Mouse (Mus musculus) forebrain, embryonic 14.5 days (tissue): ENCODE results near the gene Zswim1. TPM values are rescaled to one million over a fixed set of nuclear protein-coding genes. Genes with fewer than 3 reads are reported as not detected.
A peak's percentile ranks its signal among the peaks of the same experiment; 100 is the strongest.
"Not testable (repeated sequence)": the region's sequence is repeated elsewhere in the genome, so short reads cannot be mapped to it uniquely, and the experiment has no call there.

ENCODE experiments used
- ATAC-seq: fragments of 200-750 bp; cut with Nextera tagmentation; 2 replicates; pipeline ENCODE4 v1.8.0; 2017; ENCODE audit warnings: mild to moderate bottlenecking, moderate library complexity
- DNase-seq: peaks from one replicate; pipeline ENCODE4 v3.0.0-alpha.2; 2015; ENCODE audit warnings: low spot score
- H3K27ac ChIP-seq: fragments of 300-500 bp; sonication (generic); 2 replicates; pipeline ENCODE4 v1.5.1; 2014; ENCODE audit warnings: low read depth, mild to moderate bottlenecking, control low read depth, low read length, moderate library complexity
- H3K27me3 ChIP-seq: fragments of 300-500 bp; sonication (generic); replicated peaks from 2 replicates; pipeline ENCODE4 v1.6.1; 2014; ENCODE audit warnings: low read length, control low read depth, mixed read lengths; ENCODE audit not compliant: control insufficient read depth, insufficient read depth
- H3K36me3 ChIP-seq: fragments of 300-500 bp; sonication (generic); 2 replicates; pipeline ENCODE4 v1.6.1; 2014; ENCODE audit warnings: low read length, control low read depth; ENCODE audit not compliant: control insufficient read depth, insufficient read depth
- H3K4me1 ChIP-seq: fragments of 300-500 bp; sonication (generic); 2 replicates; pipeline ENCODE4 v1.6.1; 2014; ENCODE audit warnings: antibody characterized with exemption, low read length, control low read depth; ENCODE audit not compliant: control insufficient read depth, insufficient read depth
- H3K4me2 ChIP-seq: fragments of 300-500 bp; sonication (generic); 2 replicates; pipeline ENCODE4 v1.6.1; 2014; ENCODE audit warnings: mild to moderate bottlenecking, control low read depth, low read length
- H3K4me3 ChIP-seq: fragments of 300-500 bp; sonication (generic); 2 replicates; pipeline ENCODE4 v1.5.1; 2014; ENCODE audit warnings: low read depth, low read length, control low read depth
- H3K9ac ChIP-seq: fragments of 300-500 bp; sonication (generic); 2 replicates; pipeline ENCODE4 v1.6.1; 2014; ENCODE audit warnings: mild to moderate bottlenecking, low read length, control low read depth, moderate library complexity
- H3K9me3 ChIP-seq: fragments of 300-500 bp; sonication (generic); replicated peaks from 2 replicates; pipeline ENCODE4 v1.6.1; 2016; ENCODE audit warnings: low read length, control low read depth, mixed read lengths; ENCODE audit not compliant: control insufficient read depth
- WGBS: fragments of 180-500 bp; shearing (Covaris S2); extraction: QIAGEN DNeasy Blood & Tissue Kit; methylation state at CpG from one replicate; pipeline ENCODE4 v1.1.7; 2014; 5-methylcytosine and 5-hydroxymethylcytosine counted together
- polyA plus RNA-seq: library from polyadenylated mRNA; unstranded; fragments of >200 nt; fragmentation: Nextera tagmentation; extraction: Ambion mirVana; gene quantifications from 2 replicates; pipeline ENCODE4 v1.2.1, GENCODE M21; 2014

Zswim1 gene
- polyA plus RNA-seq, 1 experiment from 2014 or later: 19.5 TPM

DNA sequence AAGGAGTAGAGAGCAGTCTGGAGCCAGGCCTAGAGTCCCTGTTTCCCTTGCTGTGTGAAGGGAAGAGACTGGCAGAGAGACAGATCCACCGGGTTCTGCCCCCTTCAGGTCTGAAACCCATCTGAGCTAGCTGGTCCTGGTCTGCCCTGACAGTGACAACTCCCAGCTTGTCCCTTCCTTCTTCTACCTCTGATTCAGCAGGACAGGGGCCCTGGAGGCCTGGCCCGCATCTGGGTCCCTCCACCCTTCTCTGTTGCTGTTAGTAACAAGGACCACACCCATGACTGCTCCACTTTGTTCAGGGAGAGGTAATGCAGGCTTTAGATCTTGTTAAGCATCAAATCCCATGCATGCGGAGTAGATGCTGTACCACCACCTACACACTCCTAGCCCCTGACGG, 34.1 kb upstream of the Zswim1 start:
- no peak overlapping the region for H3K4me2 ChIP-seq
- no peak overlapping the region for H3K27ac ChIP-seq
- no peak overlapping the region for H3K9ac ChIP-seq
- ATAC-seq (no peak), DNase-seq (no peak)
- peaks cover 6% of the 10 kb centered on the region; the same call in 1 of the 2 replicates for H3K4me1 ChIP-seq
- no peaks in the 10 kb centered on the region for H3K9me3 ChIP-seq
- H3K27me3 ChIP-seq: no peaks in the 10 kb centered on the region
- peaks cover 26% of the 10 kb centered on the region for H3K36me3 ChIP-seq
- no peak overlapping the region for H3K4me3 ChIP-seq
- WGBS: 76% methylated on average over 4 of the region's 4 CpGs

DNA sequence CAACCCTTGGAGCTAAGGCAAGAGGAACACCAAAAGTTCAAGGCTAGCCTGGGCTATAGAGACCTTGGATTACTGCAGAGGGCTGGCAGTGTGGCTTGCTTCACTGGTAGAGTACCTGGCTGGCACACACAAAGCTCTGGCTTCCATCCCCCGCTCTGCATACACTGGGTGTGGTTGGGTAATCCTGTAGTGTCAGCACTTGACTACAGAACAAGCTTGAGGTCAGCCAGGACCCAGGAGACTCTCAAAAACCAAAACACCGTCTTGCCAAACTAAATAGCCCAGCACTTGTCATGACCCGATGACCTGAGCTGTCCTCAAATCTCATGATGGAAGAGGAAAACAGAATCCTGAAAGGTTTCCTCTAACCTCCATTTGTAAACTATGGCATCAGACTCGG, 32.0 kb upstream of the Zswim1 start:
- Histone ChIP-seq H3K36me3 (peaks cover 41% of the 10 kb centered on the region), H3K4me3 (no peak overlapping the region), H3K9me3 (no peaks in the 10 kb centered on the region), H3K27me3 (no peaks in the 10 kb centered on the region), H3K4me1 (0 out of 2 replicates have a peak, but pooled peaks cover 2% of the 10 kb centered on the region), H3K4me2 (no peak overlapping the region), H3K27ac (no peak overlapping the region), H3K9ac (no peak overlapping the region)
- 89% methylated on average over 4 of the region's 4 CpGs for WGBS
- DNase-seq (no peak), ATAC-seq (no peak)

DNA sequence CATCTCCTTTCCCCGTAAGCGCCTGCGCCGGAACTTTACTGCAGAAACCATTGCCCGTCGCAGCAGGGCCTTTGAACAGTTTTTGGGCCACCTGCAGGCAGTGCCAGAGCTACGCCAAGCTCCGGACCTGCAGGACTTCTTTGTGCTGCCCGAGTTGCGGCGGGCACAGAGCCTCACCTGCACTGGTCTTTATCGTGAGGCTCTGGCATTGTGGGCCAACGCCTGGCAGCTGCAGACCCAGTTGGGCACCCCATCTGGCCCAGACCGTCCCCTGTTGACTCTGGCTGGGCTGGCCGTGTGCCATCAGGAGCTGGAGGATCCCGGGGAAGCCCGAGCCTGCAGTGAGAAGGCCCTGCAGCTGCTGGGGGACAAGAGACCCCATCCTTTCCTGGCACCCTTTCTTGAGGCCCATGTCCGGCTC, 30.6 kb upstream of the Zswim1 start:
- no peak overlapping the region for H3K4me2 ChIP-seq
- ATAC-seq (no peak), DNase-seq (no peak)
- no peak overlapping the region for H3K4me3 ChIP-seq
- WGBS: 95% methylated on average over 18 of the region's 18 CpGs
- H3K9me3 ChIP-seq: no peaks in the 10 kb centered on the region
- H3K27ac ChIP-seq: no peak overlapping the region
- no peak overlapping the region for H3K9ac ChIP-seq
- no peaks in the 10 kb centered on the region for H3K4me1 ChIP-seq
- H3K36me3 ChIP-seq: peaks cover 55% of the 10 kb centered on the region
- H3K27me3 ChIP-seq: no peaks in the 10 kb centered on the region

DNA sequence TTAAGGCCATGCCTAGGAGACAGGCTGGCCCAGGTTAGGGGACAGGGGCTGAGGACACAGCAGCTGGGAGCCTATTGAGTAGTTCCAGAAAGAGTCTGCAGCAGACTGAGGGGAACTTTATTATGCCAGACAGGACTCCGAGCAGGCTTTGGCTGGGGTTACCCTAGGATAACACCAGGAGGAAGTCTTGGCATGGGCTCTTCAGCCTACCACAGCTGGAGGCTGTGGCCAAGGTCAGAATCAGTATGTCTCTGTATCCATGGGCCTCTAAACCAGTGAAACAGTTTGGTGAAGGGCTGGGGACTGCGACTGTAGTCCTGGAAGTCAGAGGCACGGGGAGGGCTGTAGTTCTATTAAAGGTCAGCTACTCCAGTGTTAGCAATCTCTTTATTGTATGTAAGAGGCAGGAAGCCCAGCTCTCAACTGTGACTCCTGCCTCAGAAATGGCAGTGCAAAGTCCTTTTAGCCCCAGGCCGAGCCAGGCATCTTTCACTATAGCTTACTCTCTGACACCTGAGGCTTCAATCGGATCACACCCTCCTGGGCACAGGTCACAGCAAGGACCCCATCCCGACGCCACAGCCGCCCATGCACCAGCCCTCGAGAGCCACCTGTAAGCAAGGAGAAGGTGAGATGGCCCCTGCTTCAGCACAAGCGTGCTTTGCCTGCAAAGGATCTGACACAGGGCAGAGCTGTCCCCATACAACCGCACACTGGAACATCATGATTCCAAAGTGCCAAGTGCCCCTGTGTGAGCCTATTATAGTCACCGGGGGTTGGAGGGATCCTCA, 29.9 kb upstream of the Zswim1 start:
- H3K4me3 ChIP-seq: no peak overlapping the region
- ATAC-seq (no peak), DNase-seq (no peak)
- H3K36me3 ChIP-seq: peaks cover 60% of the 10 kb centered on the region
- no peaks in the 10 kb centered on the region for H3K9me3 ChIP-seq
- H3K27ac ChIP-seq: no peak overlapping the region
- H3K4me1 ChIP-seq: no peaks in the 10 kb centered on the region
- no peak overlapping the region for H3K4me2 ChIP-seq
- H3K9ac ChIP-seq: no peak overlapping the region
- no peaks in the 10 kb centered on the region for H3K27me3 ChIP-seq
- 94% methylated on average over 12 of the region's 12 CpGs for WGBS

DNA sequence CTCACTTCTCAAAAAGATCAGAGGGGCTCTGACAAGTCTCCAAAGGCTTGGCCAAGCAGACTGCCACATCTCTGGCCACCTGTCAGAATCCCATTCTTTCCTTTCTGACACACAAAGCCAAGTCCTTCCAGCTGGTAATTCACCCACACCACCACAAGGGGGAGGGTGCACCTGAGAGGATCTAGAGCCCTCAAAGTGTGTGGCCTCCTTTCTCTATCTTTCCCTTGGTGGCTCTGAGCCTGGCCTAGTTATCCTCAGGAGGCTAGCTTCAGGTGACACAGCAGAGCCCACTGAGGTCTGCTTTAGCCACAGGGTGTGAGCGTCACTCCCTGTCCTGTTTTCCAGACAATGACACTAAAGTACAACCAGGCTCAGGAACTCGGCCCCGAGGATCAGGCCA, 29.2 kb upstream of the Zswim1 start:
- Histone ChIP-seq H3K9me3 (no peaks in the 10 kb centered on the region), H3K4me3 (no peak overlapping the region), H3K9ac (no peak overlapping the region), H3K4me2 (no peak overlapping the region), H3K27me3 (no peaks in the 10 kb centered on the region), H3K27ac (no peak overlapping the region), H3K36me3 (peaks cover 67% of the 10 kb centered on the region), H3K4me1 (no peaks in the 10 kb centered on the region)
- ATAC-seq: no peak
- WGBS: 83% methylated on average over 3 of the region's 3 CpGs
- DNase-seq: peak; percentile 54

DNA sequence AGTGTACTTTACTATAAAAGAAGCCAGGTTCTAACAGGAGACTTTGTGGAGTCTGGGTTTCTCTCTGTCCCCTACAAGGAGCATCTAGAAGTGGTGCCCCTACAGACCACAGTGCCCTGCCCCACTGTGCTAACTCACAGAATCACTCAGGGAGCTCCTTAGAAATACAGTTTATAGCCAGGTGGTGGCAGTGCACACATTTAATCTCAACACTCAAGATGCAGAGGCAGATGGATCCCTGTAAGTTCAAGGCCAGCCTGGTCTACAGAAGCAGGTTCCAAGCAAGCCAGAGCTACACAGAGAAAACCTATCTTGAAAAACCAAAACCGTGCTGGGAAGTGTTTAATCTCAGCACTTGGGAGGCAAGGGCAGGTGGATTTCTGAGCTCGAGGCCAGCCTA, 28.7 kb upstream of the Zswim1 start:
- WGBS: 99% methylated on average over 2 of the region's 2 CpGs
- Histone ChIP-seq H3K9ac (no peak overlapping the region), H3K27ac (no peak overlapping the region), H3K4me1 (no peaks in the 10 kb centered on the region), H3K9me3 (no peaks in the 10 kb centered on the region), H3K4me3 (no peak overlapping the region), H3K4me2 (no peak overlapping the region), H3K27me3 (no peaks in the 10 kb centered on the region), H3K36me3 (peaks cover 68% of the 10 kb centered on the region)
- no peak for ATAC-seq
- peak; percentile 20 for DNase-seq

DNA sequence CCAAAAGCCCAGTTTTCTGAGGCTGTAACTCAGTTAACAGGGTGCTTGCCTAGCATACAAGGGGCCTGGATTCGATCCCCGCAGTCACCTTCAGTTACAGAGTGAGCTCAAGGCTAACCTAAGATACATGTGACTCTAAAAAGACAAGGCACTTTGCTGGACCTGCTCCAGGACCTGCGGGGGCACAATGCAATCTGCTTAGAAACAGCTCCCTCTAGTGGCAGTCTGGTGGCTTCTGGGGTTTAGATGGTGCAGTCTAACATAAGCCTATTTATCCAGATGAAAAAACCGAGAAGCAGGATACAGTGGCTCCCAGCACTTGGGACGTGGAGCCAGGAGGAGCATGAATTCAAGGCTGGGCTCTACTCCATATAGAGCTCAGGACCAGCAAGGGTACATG, 28.2 kb upstream of the Zswim1 start:
- Histone ChIP-seq H3K36me3 (peaks cover 66% of the 10 kb centered on the region), H3K27ac (no peak overlapping the region)

DNA sequence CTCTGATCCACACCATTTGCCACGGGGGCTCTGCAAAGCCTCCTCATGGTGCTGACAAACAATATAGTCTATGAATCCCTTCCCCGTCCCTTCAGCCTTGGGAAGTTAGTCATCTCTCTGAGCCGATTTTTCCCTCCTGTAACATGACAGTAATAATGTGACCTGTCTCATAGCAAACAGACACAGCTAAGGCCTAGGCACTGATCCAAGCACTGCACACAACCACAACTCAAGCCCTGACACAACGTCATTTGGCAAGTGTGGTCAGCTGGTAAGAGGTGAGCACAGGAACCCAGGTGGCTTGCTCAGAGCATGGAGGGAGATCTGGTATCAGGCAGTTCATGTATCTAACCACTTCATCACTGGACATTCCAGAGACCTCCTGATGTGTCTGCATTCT, 26.6 kb upstream of the Zswim1 start:
- Histone ChIP-seq H3K27me3 (no peaks in the 10 kb centered on the region), H3K9ac (no peak overlapping the region), H3K27ac (no peak overlapping the region), H3K4me3 (no peak overlapping the region), H3K4me1 (no peaks in the 10 kb centered on the region), H3K9me3 (no peaks in the 10 kb centered on the region), H3K36me3 (peaks cover 78% of the 10 kb centered on the region), H3K4me2 (no peak overlapping the region)
- ATAC-seq: no peak
- 88% methylated on average over 4 of the region's 4 CpGs for WGBS
- no peak for DNase-seq

More for the DNA sequence above, 28.2 kb upstream of the Zswim1 start:
- no peaks in the 10 kb centered on the region for H3K9me3 ChIP-seq
- no peak overlapping the region for H3K9ac ChIP-seq
- WGBS: 25% methylated on average over 5 of the region's 5 CpGs
- H3K4me1 ChIP-seq: no peaks in the 10 kb centered on the region
- DNase-seq (peak; percentile 94), ATAC-seq (peak; percentile 38)
- no peaks in the 10 kb centered on the region for H3K27me3 ChIP-seq
- no peak overlapping the region for H3K4me2 ChIP-seq
- H3K4me3 ChIP-seq: no peak overlapping the region

DNA sequence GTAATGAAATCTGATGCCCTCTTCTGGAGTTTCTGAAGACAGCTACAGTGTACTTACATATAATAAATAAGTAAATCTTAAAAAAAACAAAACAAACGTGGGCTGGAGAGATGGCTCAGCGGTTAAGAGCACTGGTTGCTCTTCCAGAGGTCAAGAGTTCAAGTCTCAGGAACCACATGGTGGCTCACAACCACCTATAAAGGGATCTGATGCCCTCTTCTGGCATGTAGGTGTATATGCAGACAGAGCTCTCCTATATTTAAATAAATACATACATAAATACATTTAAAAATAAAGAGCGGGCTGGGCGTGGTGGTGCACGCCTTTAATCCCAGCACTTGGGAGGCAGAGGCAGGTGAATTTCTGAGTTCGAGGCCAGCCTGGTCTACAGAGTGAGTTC, 23.9 kb upstream of the Zswim1 start:
- H3K27ac ChIP-seq, H3K27me3 ChIP-seq, H3K4me1 ChIP-seq, ATAC-seq, H3K4me2 ChIP-seq, H3K9ac ChIP-seq, H3K9me3 ChIP-seq, H3K4me3 ChIP-seq: not testable (repeated sequence)
- H3K36me3 ChIP-seq: peaks cover 56% of the 10 kb centered on the region
- peak; percentile 28 for DNase-seq
- WGBS: 82% methylated on average over 6 of the region's 6 CpGs
